Mouse (Mus musculus) limb, embryonic 11.5 days (tissue): ENCODE measurements around the gene Gapvd1. TPM values are rescaled to one million over a fixed set of nuclear protein-coding genes. Genes with fewer than 3 reads are reported as not detected.

Experiments used
- ATAC-seq: fragments of 200-750 bp; cut with Nextera tagmentation; 2 replicates; pipeline ENCODE4 v1.8.0; 2017; ENCODE audit warnings: low read depth; ENCODE audit not compliant: insufficient number of reproducible peaks, low FRiP score, low TSS enrichment
- DNase-seq: peaks from one replicate; pipeline ENCODE4 v3.0.0-alpha.2; 2015; ENCODE audit warnings: low spot score
- H3K27ac ChIP-seq: fragments of 300-500 bp; sonication (generic); replicated peaks from 2 replicates; pipeline ENCODE4 v1.5.1; 2014; ENCODE audit warnings: low read depth, mild to moderate bottlenecking, low read length
- H3K27me3 ChIP-seq: fragments of 300-500 bp; sonication (generic); 2 replicates; pipeline ENCODE4 v1.6.1; 2014; ENCODE audit warnings: mild to moderate bottlenecking, low read length, mixed read lengths; ENCODE audit not compliant: control insufficient read depth, insufficient read depth
- H3K36me3 ChIP-seq: fragments of 300-500 bp; sonication (generic); 2 replicates; pipeline ENCODE4 v1.6.1; 2014; ENCODE audit warnings: mild to moderate bottlenecking, low read length, moderate library complexity, mixed read lengths; ENCODE audit not compliant: control insufficient read depth, insufficient read depth
- H3K4me1 ChIP-seq: fragments of 300-500 bp; sonication (generic); 2 replicates; pipeline ENCODE4 v1.6.1; 2014; ENCODE audit warnings: low read length, mixed read lengths; ENCODE audit not compliant: control insufficient read depth, insufficient read depth
- H3K4me2 ChIP-seq: fragments of 300-500 bp; sonication (generic); 2 replicates; pipeline ENCODE4 v1.6.1; 2014; ENCODE audit warnings: low read depth, mild to moderate bottlenecking, moderate library complexity; ENCODE audit not compliant: severe bottlenecking
- H3K4me3 ChIP-seq: fragments of 300-500 bp; sonication (generic); 2 replicates; pipeline ENCODE4 v1.5.1; 2014; ENCODE audit warnings: low read depth, low read length
- H3K9ac ChIP-seq: fragments of 300-500 bp; sonication (generic); 2 replicates; pipeline ENCODE4 v1.6.1; 2014; ENCODE audit warnings: mild to moderate bottlenecking, low read length
- H3K9me3 ChIP-seq: fragments of 300-500 bp; sonication (generic); 2 replicates; pipeline ENCODE4 v1.6.1; 2016; ENCODE audit warnings: low read length; ENCODE audit not compliant: control insufficient read depth
- WGBS: fragments of 180-500 bp; shearing (Covaris S2); extraction: QIAGEN DNeasy Blood & Tissue Kit; methylation state at CpG from one replicate; pipeline ENCODE4 v1.1.7; 2014; 5-methylcytosine and 5-hydroxymethylcytosine counted together
- polyA plus RNA-seq: library from polyadenylated mRNA; unstranded; fragments of >200 nt; fragmentation: Nextera tagmentation; extraction: Ambion mirVana; gene quantifications from 2 replicates; pipeline ENCODE4 v1.2.1, GENCODE M21; 2014

Gene Gapvd1
- polyA plus RNA-seq, 1 experiment from 2014 or later = 93.2 TPM

GRCm38 (mm10) chr2:34777237-34777868 lies 22.3 kb upstream of the Gapvd1 start:
- Histone ChIP-seq H3K27ac (no peak overlapping the region), H3K4me2 (no peak overlapping the region), H3K36me3 (peaks cover 37% of the 10 kb centered on the region), H3K9ac (no peak overlapping the region), H3K9me3 (no peaks in the 10 kb centered on the region; the same call in 1 of the 2 replicates), H3K27me3 (no peaks in the 10 kb centered on the region), H3K4me3 (no peak overlapping the region), H3K4me1 (peaks cover 22% of the 10 kb centered on the region)
- no peak for ATAC-seq
- no peak for DNase-seq
- 69% methylated on average over 1 of the region's 1 CpGs for WGBS

DNA sequence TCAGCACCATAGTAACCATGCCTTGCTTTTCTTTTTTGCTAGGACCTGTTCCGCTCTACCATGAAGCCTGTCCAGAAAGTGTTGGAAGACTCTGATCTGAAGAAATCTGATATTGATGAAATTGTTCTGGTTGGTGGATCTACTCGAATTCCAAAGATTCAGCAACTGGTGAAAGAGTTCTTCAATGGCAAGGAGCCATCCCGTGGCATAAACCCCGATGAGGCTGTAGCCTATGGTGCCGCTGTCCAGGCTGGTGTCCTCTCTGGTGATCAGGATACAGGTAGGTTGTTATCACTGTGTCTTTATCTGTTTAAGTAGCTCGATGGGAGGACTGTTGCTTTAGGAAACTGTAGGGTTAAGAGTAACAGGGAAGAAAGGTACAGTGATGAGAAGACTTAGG lies 19.5 kb upstream of the Gapvd1 start:
- peaks cover 22% of the 10 kb centered on the region for H3K4me1 ChIP-seq
- no peak for DNase-seq
- H3K9ac ChIP-seq = no peak overlapping the region
- H3K27ac ChIP-seq = no peak overlapping the region
- no peaks in the 10 kb centered on the region; the same call in 1 of the 2 replicates for H3K9me3 ChIP-seq
- WGBS = 93% methylated on average over 6 of the region's 6 CpGs
- peak overlapping the region; percentile 27; the same call in 1 of the 2 replicates for H3K4me2 ChIP-seq
- no peaks in the 10 kb centered on the region for H3K27me3 ChIP-seq
- peaks cover 33% of the 10 kb centered on the region for H3K36me3 ChIP-seq
- no peak for ATAC-seq
- no peak overlapping the region for H3K4me3 ChIP-seq

DNA sequence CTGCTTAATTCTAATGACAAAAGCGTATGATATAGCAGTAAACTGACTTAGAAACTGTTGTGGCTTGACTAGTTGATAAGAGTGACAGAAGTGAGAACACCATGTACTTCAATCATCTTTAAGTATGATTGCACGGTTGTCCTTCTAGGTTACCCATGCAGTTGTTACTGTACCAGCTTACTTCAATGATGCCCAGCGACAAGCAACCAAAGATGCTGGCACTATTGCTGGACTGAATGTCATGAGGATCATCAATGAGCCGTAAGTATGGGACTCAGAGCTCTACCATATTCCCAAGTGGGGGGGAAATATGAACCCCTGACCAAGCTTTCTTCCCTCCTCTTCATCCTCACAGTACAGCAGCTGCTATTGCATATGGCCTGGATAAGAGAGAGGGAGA lies 18.6 kb upstream of the Gapvd1 start:
- ATAC-seq = no peak
- Histone ChIP-seq H3K36me3 (peaks cover 29% of the 10 kb centered on the region), H3K27me3 (no peaks in the 10 kb centered on the region), H3K4me1 (peaks cover 22% of the 10 kb centered on the region), H3K9me3 (no peaks in the 10 kb centered on the region), H3K4me2 (peak overlapping the region; percentile 75), H3K27ac (no peak overlapping the region), H3K4me3 (peak overlapping the region; percentile 100; the same call in 1 of the 2 replicates), H3K9ac (no peak overlapping the region)
- 92% methylated on average over 4 of the region's 4 CpGs for WGBS
- no peak for DNase-seq

GRCm38 (mm10) chr2:34772252-34773235 lies 17.5 kb upstream of the Gapvd1 start:
- H3K4me2 ChIP-seq = peak overlapping the region; percentile 75
- 5% methylated on average over 50 of the region's 50 CpGs for WGBS
- peak overlapping the region; percentile 89 for H3K27ac ChIP-seq
- no peaks in the 10 kb centered on the region for H3K9me3 ChIP-seq
- H3K36me3 ChIP-seq = peaks cover 29% of the 10 kb centered on the region
- peaks cover 22% of the 10 kb centered on the region for H3K4me1 ChIP-seq
- ATAC-seq (peak; percentile 17; the same call in 1 of the 2 replicates), DNase-seq (no peak)
- H3K4me3 ChIP-seq = peak overlapping the region; percentile 100
- H3K9ac ChIP-seq = peak overlapping the region; percentile 98
- H3K27me3 ChIP-seq = no peaks in the 10 kb centered on the region

- Histone ChIP-seq H3K4me3 (peak within 1 kb of the TSS; percentile 100), H3K27ac (peak within 1 kb of the TSS; percentile 89)
- peak; percentile 99 for ATAC-seq
Observed at GRCm38 (mm10) chr2:34771368-34772226, 16.6 kb upstream of the Gapvd1 start, which contains the start of gene Hspa5. Gene Hspa5, plus strand, starts transcription at chr2:34771970.

DNA sequence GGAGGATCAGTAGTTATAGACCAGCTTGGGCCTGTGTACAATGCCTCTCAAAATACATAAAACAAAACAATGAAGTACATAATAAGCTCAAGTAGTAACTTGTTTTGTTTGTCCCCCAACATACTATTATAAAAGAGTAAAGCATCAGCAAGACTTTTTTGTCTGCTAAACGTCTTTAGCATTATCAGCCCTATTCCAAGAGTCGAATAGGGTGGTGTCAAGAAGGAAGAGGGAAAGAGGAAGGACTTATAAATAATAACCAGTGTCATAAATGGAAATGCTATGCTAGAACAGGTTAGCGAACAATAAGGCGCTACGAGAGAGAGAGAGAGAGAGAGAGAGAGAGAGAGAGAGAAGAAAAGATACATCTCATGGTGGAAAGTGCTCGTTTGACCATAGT lies 15.9 kb upstream of the Gapvd1 start:
- Histone ChIP-seq H3K27me3 (no peaks in the 10 kb centered on the region), H3K27ac (peak overlapping the region; percentile 56; the same call in 1 of the 2 replicates), H3K9ac (peak overlapping the region; percentile 89), H3K4me3 (peak overlapping the region; percentile 100), H3K36me3 (peaks cover 26% of the 10 kb centered on the region), H3K4me1 (peaks cover 18% of the 10 kb centered on the region), H3K9me3 (no peaks in the 10 kb centered on the region), H3K4me2 (peak overlapping the region; percentile 44)
- WGBS = 6% methylated on average over 6 of the region's 6 CpGs
- DNase-seq = no peak
- no peak for ATAC-seq

More at GRCm38 (mm10) chr2:34771368-34772226, 16.6 kb upstream of the Gapvd1 start, which contains the start of gene Hspa5:
- no peaks in the 10 kb centered on the region for H3K27me3 ChIP-seq
- peaks cover 22% of the 10 kb centered on the region for H3K4me1 ChIP-seq
- DNase-seq = peak; percentile 99
- H3K9me3 ChIP-seq = no peaks in the 10 kb centered on the region
- peak within 1 kb of the TSS; percentile 98 for H3K9ac ChIP-seq
- peak within 1 kb of the TSS; percentile 75 for H3K4me2 ChIP-seq
- under 1% methylated on average over 60 of the region's 60 CpGs for WGBS
- H3K36me3 ChIP-seq = peaks cover 27% of the 10 kb centered on the region

DNA sequence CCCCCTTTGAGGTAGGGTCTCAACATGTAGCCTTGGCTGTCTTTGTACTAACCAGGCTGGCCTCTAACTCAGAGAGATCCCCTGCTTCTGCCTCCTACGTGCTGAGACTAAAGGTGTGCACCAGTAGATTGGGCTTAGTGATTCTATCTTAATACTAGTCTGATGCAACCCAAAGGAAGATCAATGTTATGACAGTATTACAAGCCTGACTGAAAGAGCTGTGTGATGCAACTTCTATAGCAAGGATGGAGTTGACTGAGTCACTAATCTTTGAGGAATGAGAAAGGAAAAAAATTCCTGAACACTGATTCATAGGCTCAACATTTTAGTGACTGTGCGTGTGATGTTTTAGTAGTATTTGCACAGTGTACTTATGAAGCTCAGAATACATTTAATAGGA lies 15.0 kb upstream of the Gapvd1 start:
- H3K4me2 ChIP-seq = no peak overlapping the region
- no peaks in the 10 kb centered on the region for H3K9me3 ChIP-seq
- DNase-seq (no peak), ATAC-seq (no peak)
- no peak overlapping the region for H3K9ac ChIP-seq
- peaks cover 19% of the 10 kb centered on the region for H3K36me3 ChIP-seq
- WGBS = 99% methylated on average over 2 of the region's 2 CpGs
- H3K27me3 ChIP-seq = no peaks in the 10 kb centered on the region
- H3K27ac ChIP-seq = no peak overlapping the region
- H3K4me1 ChIP-seq = peaks cover 13% of the 10 kb centered on the region
- no peak overlapping the region for H3K4me3 ChIP-seq
